Mouse (Mus musculus) adrenal gland, postnatal 14 days (tissue): ENCODE measurements at regions not wholly inside any gene's neighbourhood (a gene's known extent, or its start where the extent isn't known, plus 50 kb on each side); places are given as distances from the start of the nearest gene placed in this dataset.
"Not testable (repeated sequence)": the region's sequence is repeated elsewhere in the genome, so short reads cannot be mapped to it uniquely, and the experiment has no call there.

Experiments used
- DNase-seq: peaks from one replicate; pipeline ENCODE4 v3.0.0; 2021; ENCODE audit warnings: mixed read lengths

DNA sequence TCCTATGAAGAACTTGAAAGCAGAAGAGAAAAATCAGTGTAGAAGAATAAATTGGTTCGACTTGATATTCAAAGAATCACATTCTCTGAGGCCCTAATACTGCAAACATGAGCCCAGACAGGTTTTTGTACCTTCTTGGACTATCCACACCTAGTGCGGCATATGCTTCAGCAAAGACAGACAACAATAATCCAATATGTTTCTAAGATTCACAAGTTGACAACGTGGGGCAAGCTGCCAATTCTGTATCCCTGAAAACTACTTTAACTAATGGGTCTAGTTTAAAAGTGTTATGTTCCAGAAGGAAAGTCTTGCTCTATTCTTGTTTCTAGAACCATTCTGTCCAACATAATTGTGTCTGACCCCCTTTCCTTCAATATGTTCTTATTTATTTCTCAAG lies 796.0 kb downstream of the Cypt12 start:
- DNase-seq, result no peak

DNA sequence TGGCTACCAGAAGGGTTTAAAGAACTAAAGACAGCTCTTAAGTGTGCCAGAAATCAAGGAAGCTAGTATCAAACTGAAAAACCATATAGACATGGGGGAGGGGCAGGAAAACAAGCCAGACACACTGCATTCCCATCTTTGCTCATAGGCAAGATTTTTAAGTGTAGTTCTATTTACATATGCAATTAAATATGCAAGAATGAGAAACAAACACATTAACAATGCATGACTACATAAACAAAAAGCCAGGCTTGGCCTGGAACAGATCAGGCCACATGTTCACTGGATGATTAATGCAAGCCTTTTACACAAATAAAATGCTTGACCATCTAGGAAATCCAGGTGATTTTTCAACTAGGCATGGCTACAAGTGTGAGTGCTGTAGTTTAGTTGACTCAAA lies 798.0 kb downstream of the Cypt12 start:
- no peak for DNase-seq

DNA sequence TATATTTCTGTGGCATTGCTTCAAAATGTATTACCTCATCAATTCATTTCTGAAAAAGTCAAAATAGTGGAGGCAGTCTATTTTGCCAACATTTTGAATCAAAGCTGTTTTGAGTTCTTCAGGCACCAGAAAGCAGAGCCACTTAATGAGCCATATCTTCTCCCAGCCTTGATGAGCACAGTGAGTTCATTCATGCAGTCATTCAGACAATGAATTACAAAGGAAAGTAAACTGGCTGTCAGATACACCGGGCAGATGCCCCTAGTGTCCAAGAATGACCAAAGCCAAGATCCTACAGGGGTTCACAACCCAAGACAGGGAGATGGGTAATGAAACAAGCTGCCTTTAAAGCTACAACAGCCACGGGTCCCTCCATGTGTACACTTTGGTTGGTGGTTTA lies 798.7 kb downstream of the Cypt12 start:
- DNase-seq, result no peak

DNA sequence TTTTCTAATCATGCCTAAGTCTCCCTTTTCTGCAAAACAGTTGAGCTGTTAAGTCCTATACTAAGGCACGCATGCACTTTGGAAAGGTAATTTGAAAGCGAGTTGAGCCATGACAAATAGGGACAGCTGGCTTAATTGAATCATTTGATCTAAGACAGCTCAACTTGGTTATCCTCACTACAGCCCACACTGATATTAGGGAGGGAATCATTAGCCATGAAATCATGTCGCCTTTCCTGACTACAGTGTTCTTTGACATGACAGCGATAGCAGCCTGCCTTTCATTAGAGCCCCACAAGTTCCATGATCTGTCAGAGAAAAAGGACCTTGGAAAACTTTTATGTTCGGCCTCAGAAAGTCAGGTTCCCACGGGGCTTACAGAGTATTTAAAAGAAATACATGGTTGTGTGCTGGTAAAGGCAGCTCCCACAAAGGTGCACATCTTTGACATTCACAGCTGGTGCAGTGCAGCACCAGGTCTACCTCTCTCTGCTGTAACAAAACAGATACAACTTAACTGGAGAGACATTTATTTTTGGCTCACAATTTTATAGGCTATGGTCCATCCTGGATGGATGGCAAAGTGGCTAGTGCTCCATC lies 803.5 kb downstream of the Cypt12 start:
- no peak for DNase-seq

DNA sequence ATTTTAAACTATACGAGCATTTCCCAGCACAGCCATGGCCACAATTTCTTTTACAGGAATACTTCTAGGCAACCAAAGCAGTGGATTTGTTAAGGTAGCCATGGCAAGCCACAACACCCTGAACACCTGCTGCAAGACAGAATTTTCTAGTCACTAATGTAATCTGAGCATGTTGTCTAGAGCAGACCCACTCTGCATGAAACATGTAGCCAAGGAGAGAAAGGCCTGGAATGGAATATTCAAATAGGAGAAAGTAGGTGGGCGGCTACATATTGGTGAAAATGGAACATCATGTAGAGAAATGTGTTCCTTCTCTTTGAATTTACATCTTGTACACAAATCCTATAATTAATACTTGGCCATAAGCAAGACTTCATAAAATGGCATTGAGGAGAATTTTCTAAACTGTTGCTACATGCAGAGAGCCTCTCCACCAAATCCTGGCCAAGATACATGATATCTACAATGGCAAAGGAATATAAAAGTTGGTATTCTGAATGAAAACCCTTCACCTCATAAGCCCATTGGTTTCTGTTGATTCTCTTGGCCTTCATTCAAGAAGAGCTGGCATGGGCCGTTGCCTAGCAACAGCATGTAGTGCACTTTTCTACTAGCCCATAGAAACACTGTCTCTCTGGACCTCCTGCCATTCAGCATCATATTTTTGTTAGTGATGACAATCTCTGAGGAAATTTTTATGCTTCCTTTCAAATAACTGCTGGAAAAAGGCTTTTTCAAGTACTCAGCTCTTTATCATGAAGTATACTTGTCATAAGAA lies 816.3 kb downstream of the Cypt12 start:
- DNase-seq, result peak; percentile 17

DNA sequence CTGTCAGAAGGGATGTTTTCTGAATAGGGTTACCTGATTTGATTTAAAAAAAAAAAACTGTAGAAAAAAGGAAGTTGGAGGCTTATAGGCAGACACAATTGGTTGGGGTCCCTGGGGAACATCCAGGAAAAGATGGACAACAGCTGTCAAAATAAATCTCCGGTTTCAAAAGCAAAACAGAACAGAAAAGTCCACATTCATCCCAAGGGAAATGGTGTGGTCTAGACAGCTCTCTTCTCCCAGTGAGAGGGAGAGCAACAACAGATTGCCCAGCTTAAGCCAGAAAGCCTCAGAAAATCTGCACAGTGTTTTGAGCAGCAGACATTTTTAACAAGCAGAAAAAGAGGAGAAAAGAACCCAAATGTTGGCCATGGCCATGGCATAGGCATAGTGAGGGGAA lies 830.3 kb downstream of the Cypt12 start:
- no peak for DNase-seq

DNA sequence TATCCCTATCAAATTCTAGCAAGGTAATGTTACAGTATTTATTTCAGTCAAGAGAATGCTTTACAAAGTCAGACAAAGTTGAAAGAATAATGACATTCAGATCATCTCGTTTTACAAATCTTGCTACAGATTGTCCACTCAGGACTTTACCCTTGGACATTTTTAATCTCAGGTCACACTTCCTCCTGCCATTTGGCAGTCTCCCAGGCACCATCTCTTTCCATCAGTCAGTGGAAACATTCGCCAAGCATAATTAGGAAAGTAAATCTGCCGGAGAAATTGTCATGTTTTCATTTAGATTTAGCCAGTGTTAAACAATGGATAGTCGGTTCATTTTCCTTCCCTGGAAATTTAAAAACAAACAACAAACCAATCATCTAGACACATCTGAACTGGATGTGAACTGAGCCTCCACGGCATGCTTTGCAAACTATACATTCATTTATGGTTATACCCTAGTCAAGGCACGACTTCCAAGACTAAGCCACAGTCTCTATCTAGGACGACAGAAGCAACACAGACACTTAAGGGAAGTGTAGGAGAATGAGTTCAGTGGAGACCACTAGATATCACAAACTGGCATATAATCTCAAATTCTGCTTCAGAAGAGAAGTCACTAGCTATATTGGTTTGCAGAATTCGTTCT lies 839.4 kb downstream of the Cypt12 start:
- peak; percentile 17 for DNase-seq

DNA sequence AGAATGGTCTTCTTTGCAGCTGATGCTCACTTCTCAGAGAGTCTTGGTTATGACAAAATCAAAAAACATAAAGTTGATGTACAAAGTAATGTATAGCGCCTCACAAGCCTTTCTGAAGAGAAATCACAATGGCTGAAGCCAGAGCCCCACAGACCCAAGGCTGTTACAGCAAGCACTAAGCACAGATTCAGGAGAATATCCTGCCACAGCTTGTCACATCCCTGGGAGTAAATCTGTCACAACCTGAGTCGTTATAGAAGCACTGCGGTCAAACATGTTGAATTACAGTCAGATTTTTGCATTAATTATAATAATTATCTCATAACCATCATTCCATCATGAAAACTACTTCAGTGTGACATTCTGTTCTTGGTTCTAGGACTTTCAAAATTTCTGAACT lies 825.7 kb downstream of the 1700064H15Rik start:
- DNase-seq, result no peak

DNA sequence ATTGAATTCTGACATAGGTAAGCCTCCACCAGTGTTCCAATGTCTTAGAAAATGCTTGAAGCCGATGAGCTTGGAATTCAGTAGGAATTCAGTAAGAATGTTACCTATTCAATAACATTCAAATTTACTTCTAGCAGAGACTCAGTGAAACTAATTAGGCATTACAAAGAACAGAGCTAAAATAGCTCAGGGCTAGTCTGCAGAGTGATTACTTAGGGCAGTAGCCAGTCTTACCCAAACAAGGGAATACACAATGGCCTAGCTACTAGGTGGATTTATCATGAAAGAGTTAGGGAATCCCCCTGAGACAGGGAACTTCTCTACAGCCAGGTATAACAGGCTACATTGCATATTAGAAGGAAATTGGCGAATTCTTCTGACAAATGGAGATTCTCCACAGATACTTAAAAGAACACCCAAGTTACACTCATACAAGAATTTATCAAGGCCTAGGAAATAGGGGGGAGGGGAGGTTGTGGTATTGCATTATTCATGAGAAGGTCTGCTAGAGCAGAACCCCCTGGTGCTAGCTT lies 799.6 kb downstream of the 1700064H15Rik start:
- DNase-seq, result not testable (repeated sequence)

DNA sequence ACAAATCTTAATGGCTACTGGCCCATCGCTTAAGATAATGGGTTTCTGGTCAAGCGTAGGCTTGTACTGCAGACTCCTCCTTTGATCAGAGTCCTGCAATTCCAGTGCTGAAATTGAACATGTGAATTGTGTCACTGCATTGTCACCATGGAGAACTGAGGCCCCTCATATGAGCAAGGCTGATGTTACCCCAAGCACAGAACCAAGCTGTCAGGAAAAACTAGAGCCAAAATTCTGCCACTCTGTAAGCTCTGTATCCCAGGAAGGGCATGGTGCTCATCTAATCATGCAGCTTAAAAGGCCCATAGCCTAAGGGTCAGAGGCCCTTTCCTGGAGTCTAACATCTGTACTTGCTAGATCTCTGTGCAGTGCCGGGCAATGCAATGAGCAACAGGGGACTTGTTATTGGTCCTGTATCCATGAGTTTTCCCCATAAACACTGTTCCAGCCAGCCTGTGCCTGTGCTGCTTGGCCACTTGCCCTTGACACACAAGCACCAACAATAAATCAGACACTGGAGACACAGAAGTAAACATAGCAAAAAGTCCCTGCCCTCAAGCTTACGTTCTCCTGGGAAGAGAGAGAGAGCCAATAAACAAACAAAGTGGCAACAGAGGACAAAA lies 760.2 kb downstream of the 1700064H15Rik start:
- DNase-seq, result peak; percentile 5

DNA sequence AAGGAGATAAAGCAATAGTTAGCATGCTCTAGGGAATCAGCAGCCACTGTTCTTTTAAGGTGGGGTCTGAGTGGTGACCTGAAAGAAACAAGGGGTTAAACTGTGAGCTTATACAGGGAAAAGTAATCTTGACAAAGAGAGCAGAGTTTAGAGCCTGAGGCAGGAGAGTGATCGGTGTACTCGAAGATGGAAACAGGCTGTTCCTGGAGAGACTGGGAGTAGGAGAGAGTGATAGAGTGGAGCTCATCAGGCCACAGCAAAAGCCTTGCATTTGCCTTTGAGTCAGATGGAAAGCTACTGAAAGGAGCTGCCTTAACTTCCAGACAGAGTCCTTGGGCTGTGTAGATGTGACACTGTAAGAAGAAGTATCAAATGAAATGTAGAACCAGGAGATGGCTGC lies 759.7 kb downstream of the 1700064H15Rik start:
- DNase-seq, result no peak

DNA sequence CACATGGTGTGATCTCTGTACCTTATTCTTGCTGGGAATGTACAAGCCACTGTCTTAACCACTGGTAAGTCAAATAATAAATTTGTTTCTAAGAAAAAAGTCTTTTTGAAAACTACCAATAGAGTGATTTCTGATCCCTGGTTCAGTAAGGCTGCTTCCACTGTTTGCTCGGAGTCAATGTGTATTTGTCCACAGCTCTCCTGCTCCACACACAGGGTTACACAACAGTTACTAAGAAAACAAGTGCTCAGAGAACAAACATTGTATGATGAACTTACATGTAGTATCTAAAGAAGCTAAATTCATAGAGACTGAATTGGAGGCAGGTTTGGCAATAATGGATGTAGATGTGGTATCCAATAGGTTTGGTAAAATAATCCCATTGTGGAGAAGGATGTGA lies 751.4 kb downstream of the 1700064H15Rik start:
- DNase-seq, result no peak

DNA sequence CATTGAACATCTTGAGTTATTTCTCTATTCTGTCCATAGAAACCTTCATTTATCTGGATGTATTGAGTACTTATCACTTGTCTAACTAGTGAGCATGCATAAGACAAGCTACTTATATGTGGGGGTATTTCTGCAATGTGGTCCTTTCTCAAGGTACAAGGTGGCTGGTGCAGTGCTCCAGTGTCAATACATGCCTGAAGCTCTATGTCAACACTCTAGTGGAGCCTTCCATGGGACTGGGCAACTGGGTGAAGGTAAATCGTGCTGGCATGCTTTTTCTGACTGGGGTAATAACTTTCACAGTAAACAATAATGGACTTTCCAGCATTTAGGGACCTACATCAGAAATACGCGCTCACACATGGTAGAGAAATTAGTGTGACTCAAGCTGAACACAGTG lies 750.9 kb downstream of the 1700064H15Rik start:
- no peak for DNase-seq

DNA sequence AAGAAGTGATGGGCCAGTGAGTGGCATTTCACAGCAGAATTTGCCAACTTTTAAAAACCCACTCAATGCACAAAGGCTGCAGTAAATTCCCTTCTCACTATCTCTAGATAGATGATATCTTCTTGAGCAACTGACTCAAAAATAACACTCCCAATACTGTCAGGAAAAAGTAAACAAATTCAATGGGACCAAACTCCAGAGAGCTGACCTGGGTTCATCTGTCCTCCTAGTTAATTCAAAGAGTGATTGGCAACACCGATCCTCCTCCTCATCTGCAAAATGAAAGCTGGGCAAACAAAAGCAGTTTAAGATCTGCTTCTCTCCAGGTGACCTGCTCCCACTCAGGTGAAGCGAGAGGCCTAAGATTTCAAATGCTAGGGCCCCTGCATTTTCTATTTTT lies 747.3 kb downstream of the 1700064H15Rik start:
- no peak for DNase-seq

DNA sequence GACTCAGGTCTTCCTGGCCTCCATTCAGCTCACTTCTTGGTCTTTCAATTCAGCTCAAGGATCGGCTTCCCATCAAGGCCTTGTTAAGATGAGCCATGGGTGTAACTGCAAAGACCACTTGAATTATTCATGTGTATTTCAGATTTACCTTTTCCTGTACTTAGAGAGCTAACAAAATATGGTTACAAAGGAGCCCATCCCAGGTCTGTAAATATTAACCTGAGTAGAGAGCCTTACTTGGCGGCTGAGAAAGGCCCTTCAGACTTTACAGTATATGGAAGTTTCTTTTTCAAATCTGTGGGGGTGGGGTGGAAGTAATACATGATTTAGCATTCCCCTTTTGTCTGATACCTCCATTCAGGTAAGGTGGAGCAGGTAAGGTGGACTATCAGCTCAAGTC lies 735.7 kb downstream of the 1700064H15Rik start:
- no peak for DNase-seq

DNA sequence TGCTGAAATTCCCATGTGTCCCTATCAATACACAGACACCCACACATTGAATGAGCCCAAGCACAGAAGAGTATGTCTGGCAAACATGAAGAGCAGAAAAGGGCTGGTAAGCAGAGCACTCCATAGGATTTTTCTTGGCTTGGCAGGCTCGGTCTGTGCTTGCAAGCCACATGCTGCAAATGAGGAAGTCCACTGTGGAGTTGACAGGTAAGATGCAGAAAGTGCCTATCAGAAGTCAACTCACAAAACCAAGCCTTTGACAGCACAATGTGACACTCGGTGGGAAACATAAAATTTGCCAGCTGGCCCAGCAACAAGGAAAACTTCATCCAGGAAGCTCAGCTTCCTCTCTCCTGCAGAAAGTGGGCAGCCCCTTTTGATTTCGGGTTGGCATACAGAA lies 722.7 kb downstream of the 1700064H15Rik start:
- DNase-seq, result no peak

DNA sequence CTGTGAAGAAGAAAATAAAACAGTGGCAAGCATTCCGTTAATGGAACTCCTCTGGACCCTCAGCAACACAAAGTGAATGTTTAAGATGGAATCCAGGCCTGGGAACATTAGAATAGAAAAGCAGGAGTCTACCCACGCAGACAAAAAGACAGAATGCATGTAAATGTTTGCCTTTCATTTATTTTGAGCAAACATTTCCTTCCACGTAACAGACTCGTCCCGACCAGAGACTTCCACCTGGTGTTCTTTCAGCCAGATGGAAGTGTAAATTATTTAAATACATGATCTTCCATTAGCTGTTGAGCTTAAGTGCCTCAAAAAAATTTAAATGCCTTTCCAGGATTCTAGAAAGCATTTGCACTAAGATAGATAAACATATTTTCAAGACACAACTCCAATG lies 722.3 kb downstream of the 1700064H15Rik start:
- DNase-seq, result no peak

DNA sequence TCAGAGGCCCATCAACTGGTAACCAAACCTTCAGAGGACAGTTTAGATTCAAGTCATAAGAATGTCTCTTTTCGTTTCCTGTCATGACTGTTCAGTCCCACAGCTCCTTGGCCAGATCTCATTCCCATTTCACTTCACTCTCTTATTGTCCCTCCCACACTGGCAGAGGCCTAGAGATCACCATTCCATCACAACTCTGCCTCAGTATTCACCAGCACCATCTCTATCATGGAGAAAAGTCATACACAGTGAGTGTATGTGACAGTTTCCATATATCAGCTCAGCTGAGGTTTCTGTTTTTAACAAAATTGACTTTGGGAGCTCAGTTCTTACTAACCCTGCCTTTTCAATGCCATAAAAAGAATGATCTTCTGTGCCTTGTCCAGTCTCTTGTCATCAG lies 719.7 kb downstream of the 1700064H15Rik start:
- DNase-seq, result no peak

DNA sequence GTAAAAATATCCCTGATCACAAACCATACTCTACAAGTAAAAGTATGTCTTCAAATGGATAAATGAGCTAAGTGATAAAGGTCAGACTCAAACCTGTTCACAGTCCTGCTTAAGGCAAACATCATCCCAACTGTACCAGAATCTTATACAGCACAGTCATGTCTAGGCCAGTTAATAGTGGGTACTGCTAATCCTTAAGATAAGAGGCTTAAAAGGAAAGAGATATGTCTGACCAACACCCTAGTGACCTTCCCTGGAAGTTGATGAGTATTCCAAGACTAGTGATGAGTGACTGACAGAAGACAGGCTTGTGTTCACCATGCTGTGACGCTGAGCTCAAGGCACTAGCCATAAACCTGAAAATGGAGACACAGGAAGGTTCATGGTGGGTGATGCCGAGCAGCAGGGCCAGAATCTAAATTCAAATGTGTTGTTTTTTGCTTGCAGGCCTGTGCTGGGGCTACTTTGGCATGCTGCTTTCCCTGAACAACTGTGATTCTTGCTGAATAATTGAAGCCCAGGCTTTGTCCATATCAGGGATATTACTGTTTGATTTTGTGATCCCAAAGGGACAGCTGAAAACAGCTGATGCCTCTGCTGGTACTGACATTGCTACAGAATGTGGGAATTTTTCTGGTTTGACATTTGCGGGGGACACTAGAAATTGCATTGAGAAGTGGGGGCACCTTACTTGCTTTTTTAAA lies 699.9 kb downstream of the 1700064H15Rik start:
- no peak for DNase-seq

DNA sequence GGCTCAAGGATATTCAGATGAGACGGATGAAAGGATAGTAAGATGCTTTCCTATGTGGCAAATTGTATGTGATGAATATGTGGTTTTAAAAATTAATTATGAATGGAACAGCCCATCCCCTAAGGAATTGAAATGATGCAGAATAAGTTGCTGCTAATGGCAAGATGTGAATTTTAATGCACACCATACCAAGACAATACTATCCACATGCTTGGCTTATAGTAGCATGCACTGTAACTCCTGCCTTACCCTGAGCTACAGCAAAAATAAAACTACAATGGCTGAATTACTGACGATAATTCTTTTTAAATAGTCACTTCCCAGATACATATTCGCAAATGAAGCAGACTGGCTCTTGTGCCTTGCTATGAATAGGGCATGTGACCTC lies 699.4 kb downstream of the 1700064H15Rik start:
- DNase-seq, result no peak

DNA sequence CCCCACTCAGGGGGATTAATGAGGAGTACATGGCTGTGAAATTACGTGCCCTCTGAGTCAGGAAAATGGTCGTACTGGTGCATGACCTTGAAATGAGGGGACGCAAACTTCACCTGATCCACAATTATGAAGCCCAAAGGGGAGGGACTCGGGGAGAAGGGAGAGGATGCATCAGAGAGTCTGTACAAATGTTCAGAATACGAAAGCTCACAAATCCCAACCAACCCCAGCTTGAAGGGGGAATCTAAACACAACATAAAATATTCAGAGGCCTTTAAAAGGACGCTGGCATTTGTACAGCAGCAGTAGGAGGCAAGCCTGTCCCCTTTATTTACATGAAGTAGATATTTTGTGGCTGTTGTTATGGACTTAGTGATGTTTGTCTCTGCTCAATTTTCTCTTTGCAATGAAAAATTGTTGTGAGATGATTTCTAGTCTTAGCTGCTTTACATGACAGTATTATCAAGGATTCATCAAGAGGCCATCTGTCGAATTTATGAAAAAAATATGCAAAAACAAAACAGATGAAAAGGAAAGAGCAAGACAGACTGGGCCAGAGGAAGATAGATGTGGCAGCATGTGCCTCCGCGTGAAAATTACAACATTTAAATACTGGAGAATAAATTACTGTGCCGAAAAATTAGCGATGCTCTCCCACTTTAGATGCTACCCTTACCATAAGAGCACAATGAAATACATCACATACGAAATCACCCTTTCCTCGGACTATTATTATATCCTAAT lies 695.3 kb downstream of the 1700064H15Rik start:
- no peak for DNase-seq

DNA sequence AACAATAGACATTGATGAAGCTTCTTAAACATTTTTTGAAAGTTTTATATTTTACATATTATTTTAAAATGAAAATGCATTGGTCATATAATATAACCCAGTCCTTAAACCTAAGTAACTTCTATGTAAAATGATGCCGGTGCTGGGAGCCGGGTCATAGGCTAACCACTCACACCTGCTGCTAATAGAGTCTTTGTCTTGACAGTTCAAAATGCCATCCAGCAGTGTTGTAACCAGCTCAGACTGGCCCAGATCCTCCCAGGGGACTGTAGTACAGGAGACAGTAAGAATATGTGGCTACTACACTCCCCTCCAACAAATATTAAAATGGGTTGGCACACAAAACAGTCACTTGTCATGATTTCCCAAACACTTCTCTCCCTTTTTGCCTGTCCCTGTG lies 693.6 kb downstream of the 1700064H15Rik start:
- DNase-seq, result no peak
